Mouse (Mus musculus) olfactory bulb, adult 2 months (tissue): Measurements from ENCODE around the gene Sh3kbp1.

ENCODE experiments used
- CTCF ChIP-seq: fragments of 200-500 bp; IDR thresholded peaks from 2 replicates; pipeline ENCODE4 v1.5.1; 2012; ENCODE audit warnings: low read depth, mild to moderate bottlenecking, low read length, moderate library complexity; ENCODE audit not compliant: insufficient read depth
- POLR2A ChIP-seq: fragments of 200-500 bp; IDR thresholded peaks from 2 replicates; pipeline ENCODE4 v1.6.1; 2012; ENCODE audit warnings: mild to moderate bottlenecking, low read depth, low read length, moderate library complexity; ENCODE audit not compliant: insufficient read depth

- TF ChIP-seq CTCF = no peak
- TF ChIP-seq POLR2A = no peak
These were observed 129.2 kb downstream of the Sh3kbp1 start for GRCm38 (mm10) chrX:159756261-159756660.
